Mouse (Mus musculus) kidney, adult 2 months (tissue): ENCODE results near the gene Bmpr1b.

Source experiments
- CTCF ChIP-seq: fragments of 200-500 bp; conservative IDR thresholded peaks from 2 replicates; pipeline ENCODE4 v1.5.1; 2011; ENCODE audit warnings: low read depth, mild to moderate bottlenecking, control low read depth, low read length, moderate library complexity, mixed read lengths; ENCODE audit not compliant: insufficient read depth, insufficient read length
- POLR2A ChIP-seq: fragments of 200-500 bp; IDR thresholded peaks from one replicate; pipeline ENCODE4 v1.6.1; 2011; ENCODE audit warnings: low read depth, low read length, control low read depth

DNA sequence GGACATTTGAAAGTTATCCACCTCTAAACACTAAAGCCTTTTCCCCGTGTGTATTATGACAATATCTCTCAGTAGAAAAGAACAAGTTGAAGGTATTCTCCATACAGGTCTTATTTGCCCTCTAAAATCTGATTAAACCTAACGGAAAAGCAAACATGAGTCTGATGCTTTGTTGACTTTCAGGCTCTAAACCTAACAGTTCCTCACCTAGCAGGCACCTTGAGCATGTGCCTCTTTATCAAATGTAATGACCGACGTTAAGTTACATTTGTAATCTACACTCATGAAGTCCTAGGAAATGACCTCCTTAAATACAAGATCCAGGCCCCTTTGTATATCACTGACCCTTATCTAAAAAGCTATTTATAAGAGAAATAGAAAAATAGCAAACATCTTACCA is 79.5 kb downstream of the Bmpr1b start:
- TF ChIP-seq CTCF, result no peak
- no peak for TF ChIP-seq POLR2A
